Mouse (Mus musculus) megakaryocyte-erythroid progenitor cell, adult 5-6 weeks (primary cell): ENCODE measurements around the gene Tmed4. TPM values are rescaled to one million over a fixed set of nuclear protein-coding genes. Genes with fewer than 3 reads are reported as not detected.

Source experiments
- total RNA-seq, 2 experiments: library from RNA; stranded (forward) in 1 of 2; stranded (reverse) in 1 of 2; fragments of 200-1000, 215-1000 nt in 1 of 2; fragments of >200 nt in 1 of 2; fragmentation: Nextera tagmentation in 1 of 2; gene quantifications; 2 replicates each; pipeline ENCODE4 v1.2.3; 2014 to 2017

The Tmed4 gene
- total RNA-seq, 2 experiments from 2014 or later = 25.3 to 35.5 TPM

Other genes with a start within 250 kb of the Tmed4 start
- 0.52 and 3.0 TPM in 2 replicates for gene Camk2b, start 208.5 kb downstream of the Tmed4 start, total RNA-seq (2014; fragmentation: Nextera tagmentation)
- 1.6 TPM in 1 of 2 replicates, not detected in the other for gene Camk2b, start 208.5 kb downstream of the Tmed4 start, total RNA-seq (2017)
- 2.9 TPM in 1 of 2 replicates, not detected in the other for gene A730071L15Rik, start 74.8 kb downstream of the Tmed4 start, total RNA-seq (2014; fragmentation: Nextera tagmentation)
- gene A730071L15Rik, start 74.8 kb downstream of the Tmed4 start, total RNA-seq (2017) = 0.47 TPM in 1 of 2 replicates, not detected in the other
- gene Nudcd3, start 74.5 kb downstream of the Tmed4 start, total RNA-seq (2014; fragmentation: Nextera tagmentation) = 27.6 and 35.1 TPM in 2 replicates
- gene Nudcd3, start 74.5 kb downstream of the Tmed4 start, total RNA-seq (2017) = 34.6 and 39.0 TPM in 2 replicates
- gene Npc1l1, start 44.7 kb downstream of the Tmed4 start, total RNA-seq (2014; fragmentation: Nextera tagmentation) = 0.22 TPM in 1 of 2 replicates, not detected in the other
- not detected in 2 replicates for gene Npc1l1, start 44.7 kb downstream of the Tmed4 start, total RNA-seq (2017)
- gene Ddx56, start 7.1 kb downstream of the Tmed4 start, total RNA-seq (2014; fragmentation: Nextera tagmentation) = 59.5 and 69.2 TPM in 2 replicates
- gene Ddx56, start 7.1 kb downstream of the Tmed4 start, total RNA-seq (2017) = 53.9 and 63.2 TPM in 2 replicates
- 125 and 127 TPM in 2 replicates for gene Ogdh, start 16.8 kb upstream of the Tmed4 start, total RNA-seq (2014; fragmentation: Nextera tagmentation)
- 70.9 and 91.2 TPM in 2 replicates for gene Ogdh, start 16.8 kb upstream of the Tmed4 start, total RNA-seq (2017)
- 65.9 and 70.0 TPM in 2 replicates for gene Zmiz2, start 114.2 kb upstream of the Tmed4 start, total RNA-seq (2014; fragmentation: Nextera tagmentation)
- 5.6 and 10.4 TPM in 2 replicates for gene Zmiz2, start 114.2 kb upstream of the Tmed4 start, total RNA-seq (2017)
- gene Ppia, start 140.6 kb upstream of the Tmed4 start, total RNA-seq (2014; fragmentation: Nextera tagmentation) = 3,823 and 4,304 TPM in 2 replicates
- gene Ppia, start 140.6 kb upstream of the Tmed4 start, total RNA-seq (2017) = 1,965 and 1,971 TPM in 2 replicates
- gene H2afv, start 169.6 kb upstream of the Tmed4 start, total RNA-seq (2014; fragmentation: Nextera tagmentation) = 144 and 178 TPM in 2 replicates
- 85.9 and 103 TPM in 2 replicates for gene H2afv, start 169.6 kb upstream of the Tmed4 start, total RNA-seq (2017)
- 43.7 and 49.9 TPM in 2 replicates for gene Purb, start 201.0 kb upstream of the Tmed4 start, total RNA-seq (2014; fragmentation: Nextera tagmentation)
- gene Purb, start 201.0 kb upstream of the Tmed4 start, total RNA-seq (2017) = 60.5 and 70.9 TPM in 2 replicates
- gene Myo1g, start 246.1 kb upstream of the Tmed4 start, total RNA-seq (2014; fragmentation: Nextera tagmentation) = 7.3 and 16.1 TPM in 2 replicates
- gene Myo1g, start 246.1 kb upstream of the Tmed4 start, total RNA-seq (2017) = 5.4 and 8.6 TPM in 2 replicates